Mouse (Mus musculus): ENCODE measurements at regions not wholly inside any gene's neighbourhood (a gene's known extent, or its start where the extent isn't known, plus 50 kb on each side); places are given as distances from the start of the nearest gene placed in this dataset.
"Not testable (repeated sequence)": the region's sequence is repeated elsewhere in the genome, so short reads cannot be mapped to it uniquely, and the experiment has no call there.

DNA sequence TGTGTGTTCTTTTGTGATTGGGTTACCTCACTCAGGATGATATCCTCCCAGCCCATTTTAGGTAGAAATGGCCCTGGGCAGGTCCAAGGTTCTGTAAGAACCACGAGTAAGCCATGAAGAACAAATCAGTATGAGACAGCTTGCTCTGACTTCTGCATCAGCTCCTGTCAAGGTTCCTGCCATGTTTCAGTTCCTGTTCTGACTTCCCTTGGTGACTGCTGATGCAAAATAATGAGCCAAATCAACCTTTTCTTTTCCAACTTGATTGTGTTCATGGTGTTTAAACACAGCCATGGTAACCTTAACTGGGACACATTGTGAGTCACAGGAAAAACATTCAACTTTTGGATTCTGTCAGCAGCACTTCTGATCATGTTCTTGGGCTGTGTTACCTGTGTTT is 667.4 kb upstream of the Igfbp7 start:
- no peak for DNase-seq (ENCODE audit: low read depth)

GRCm38 (mm10) chr5:78032554-78033250 is 624.9 kb upstream of the Igfbp7 start:
- DNase-seq (ENCODE audit: low read depth) = no peak

DNA sequence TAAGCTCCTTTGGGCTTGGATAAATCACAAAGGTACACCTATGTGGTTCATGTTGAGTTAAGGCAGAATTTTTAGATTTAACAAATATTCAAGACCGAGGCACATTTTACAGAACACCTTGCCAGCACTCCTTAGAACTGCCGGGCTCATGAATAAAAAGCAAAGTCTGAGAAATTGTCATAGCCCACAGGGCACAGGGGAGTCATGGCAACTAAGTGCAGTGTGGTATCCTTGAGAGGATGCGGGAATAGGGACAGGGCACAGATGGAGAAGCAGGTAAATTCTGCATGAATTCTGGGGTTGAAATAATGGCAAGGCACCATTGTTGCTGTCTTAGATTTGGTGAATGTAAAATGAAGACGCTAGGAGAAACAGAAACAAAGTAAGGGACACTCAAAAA is 609.7 kb upstream of the Igfbp7 start:
- DNase-seq (ENCODE audit: low read depth) = no peak

- no peak for DNase-seq (ENCODE audit: low read depth)
These were observed 578.7 kb upstream of the Igfbp7 start for GRCm38 (mm10) chr5:77986449-77987047.

- DNase-seq (ENCODE audit: low read depth) = no peak
These were observed 577.4 kb upstream of the Igfbp7 start for GRCm38 (mm10) chr5:77985269-77985668.

GRCm38 (mm10) chr5:77940021-77940420 is 532.2 kb upstream of the Igfbp7 start:
- not testable (repeated sequence) for DNase-seq (ENCODE audit: low read depth)

DNA sequence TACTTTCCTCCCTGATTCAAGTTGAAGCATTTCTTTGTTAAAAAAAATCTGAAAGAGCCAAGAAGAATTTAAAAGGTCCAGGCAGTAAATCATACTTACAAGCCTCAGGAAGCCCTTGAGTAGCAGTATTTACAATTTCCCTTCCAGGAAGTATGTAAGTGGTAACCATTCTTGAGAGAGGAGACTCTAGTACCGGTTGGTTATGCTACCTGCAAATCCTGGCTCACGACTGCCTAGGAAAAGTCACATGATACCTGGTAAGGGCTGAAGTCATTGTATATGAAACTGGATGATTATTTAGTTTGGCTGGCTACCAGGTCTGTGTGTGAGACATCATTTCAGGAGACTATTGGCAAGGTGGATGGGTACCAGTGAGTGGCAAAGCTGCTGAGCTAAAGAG is 524.0 kb upstream of the Igfbp7 start:
- no peak for DNase-seq (ENCODE audit: low read depth)

- DNase-seq (ENCODE audit: low read depth) = no peak
These were observed 513.3 kb upstream of the Igfbp7 start for GRCm38 (mm10) chr5:77921186-77921585.

- DNase-seq (ENCODE audit: low read depth) = no peak
These were observed 509.3 kb upstream of the Igfbp7 start for GRCm38 (mm10) chr5:77917086-77917676.

DNA sequence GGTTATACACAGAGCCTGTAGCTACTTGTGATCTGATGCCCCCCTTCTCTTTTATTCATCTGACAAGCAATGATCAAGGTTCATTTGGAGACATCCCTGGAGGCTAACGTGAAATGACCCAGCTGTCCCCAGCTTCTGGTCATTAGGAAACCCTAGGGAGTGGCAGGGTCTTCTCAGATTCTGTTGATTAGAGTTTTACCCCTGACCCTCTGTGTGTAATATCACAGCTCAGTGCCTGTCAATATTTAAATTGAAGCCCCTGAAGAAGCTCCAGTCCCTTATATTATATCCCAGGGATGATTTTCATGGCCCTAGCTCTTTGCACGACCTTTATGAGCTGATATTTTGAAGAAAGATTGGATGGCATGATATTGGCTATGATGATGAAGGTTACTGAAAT is 508.5 kb upstream of the Igfbp7 start:
- no peak for DNase-seq (ENCODE audit: low read depth)

- peak; percentile 51 for DNase-seq (ENCODE audit: low read depth)
These were observed 501.4 kb upstream of the Igfbp7 start for GRCm38 (mm10) chr5:77909218-77909617.

GRCm38 (mm10) chr5:77892024-77892423 is 484.2 kb upstream of the Igfbp7 start:
- not testable (repeated sequence) for DNase-seq (ENCODE audit: low read depth)

DNA sequence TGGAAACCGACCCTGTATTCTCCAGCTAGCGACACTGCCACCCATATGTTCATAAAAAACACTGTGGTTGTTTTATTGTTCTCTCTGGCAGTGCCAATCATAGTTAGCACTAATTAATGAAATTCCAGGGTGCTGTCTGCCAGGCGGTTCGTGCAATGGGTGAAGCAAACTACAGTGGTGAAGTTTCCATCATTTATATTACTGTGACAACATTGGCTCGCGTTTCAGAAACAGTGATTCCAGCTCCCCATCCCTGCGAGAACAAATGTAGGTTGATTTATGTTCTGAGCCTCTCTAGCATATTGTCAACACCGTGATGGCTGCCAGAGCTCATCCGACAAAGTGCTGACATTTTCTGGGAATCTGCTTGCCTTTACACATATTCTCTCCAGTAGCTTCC is 480.7 kb upstream of the Igfbp7 start:
- DNase-seq (ENCODE audit: low read depth) = no peak

- no peak for DNase-seq (ENCODE audit: low read depth)
These were observed 463.6 kb upstream of the Igfbp7 start for GRCm38 (mm10) chr5:77871403-77871802.

GRCm38 (mm10) chr5:77865342-77865741 is 457.5 kb upstream of the Igfbp7 start:
- no peak for DNase-seq (ENCODE audit: low read depth)

GRCm38 (mm10) chr5:77855191-77855590 is 447.4 kb upstream of the Igfbp7 start:
- no peak for DNase-seq (ENCODE audit: low read depth)

GRCm38 (mm10) chr5:77853999-77854784 is 446.4 kb upstream of the Igfbp7 start:
- no peak for DNase-seq (ENCODE audit: low read depth)

GRCm38 (mm10) chr5:77851645-77852044 is 443.8 kb upstream of the Igfbp7 start:
- peak; percentile 3 for DNase-seq (ENCODE audit: low read depth)

DNA sequence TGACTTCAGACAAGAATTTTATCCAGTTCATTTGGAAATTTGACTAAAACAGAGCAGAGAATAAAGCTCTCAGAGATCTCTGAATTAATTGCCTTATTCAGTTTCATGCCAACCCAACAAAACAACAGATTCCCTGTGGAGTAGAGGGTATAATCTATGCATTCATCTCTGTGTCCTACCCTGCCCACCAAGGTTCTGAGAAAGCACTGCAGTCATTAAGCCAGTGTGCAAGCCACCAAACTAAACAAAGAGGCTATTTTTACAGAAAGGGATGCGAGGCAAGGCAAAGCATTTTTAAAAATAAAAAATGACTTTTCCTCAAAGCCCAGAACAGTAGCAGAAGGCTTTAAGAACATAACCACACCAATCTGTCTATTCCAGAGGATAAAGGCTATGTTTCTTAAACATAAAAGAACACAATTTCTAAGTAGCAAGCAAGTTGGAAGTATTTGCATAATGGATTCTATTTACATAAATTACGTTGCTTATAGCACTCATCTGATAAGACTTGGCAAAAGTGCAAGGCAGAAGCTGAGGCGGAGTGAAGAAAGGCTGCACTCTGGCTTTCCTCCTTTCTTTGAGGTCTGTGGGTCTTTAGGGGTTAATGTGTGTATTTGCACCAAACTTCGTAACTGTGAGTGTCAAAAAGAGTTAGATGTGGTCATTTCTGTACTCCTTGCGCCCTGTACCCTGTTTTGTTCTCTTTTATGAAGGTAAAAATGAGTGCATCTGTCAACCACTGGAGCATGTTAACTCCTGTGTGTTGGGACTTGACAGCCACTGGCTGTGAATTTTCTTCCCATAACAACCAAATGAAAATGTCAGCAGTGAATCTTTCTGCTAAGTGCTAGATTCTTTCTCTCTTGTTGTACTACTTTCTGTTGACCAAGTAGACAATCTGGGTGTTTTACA is 430.6 kb upstream of the Igfbp7 start:
- DNase-seq (ENCODE audit: low read depth) = no peak

DNA sequence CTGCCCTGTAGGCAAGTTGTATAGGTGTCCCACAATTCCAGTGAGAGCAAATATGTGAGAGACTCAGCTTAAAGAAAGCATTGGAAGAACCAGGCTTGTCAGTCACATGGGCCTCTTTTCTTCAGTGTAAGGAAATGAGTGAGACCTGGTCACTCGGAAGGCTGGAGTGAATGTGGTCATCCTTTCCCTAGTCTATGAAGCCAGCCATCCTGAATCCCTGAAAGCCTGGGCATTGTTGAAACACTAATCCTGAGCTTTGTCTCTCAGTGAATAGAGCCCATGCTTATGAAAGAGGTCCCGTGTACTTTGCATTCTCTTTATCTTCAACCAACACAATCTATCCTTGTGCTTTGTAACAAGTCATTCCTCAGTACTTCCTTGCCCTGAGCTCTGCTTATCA is 420.1 kb upstream of the Igfbp7 start:
- no peak for DNase-seq (ENCODE audit: low read depth)

- no peak for DNase-seq (ENCODE audit: low read depth)
These were observed 418.2 kb upstream of the Igfbp7 start for GRCm38 (mm10) chr5:77826063-77826462.

Measured in 416B (cell line).